Mouse (Mus musculus) G1E (cell line): ENCODE results near the gene Ndufs3. TPM values are rescaled to one million over a fixed set of nuclear protein-coding genes. Genes with fewer than 3 reads are reported as not detected.

ENCODE experiments used
- ATAC-seq: 2 replicates; pipeline ENCODE4 v1.8.0; 2016; ENCODE audit warnings: mild to moderate bottlenecking; ENCODE audit not compliant: insufficient number of reproducible peaks, poor library complexity, low FRiP score, severe bottlenecking; ENCODE audit errors: extremely low read depth
- DNase-seq: peaks from one replicate; pipeline ENCODE4 v3.0.0; 2012; ENCODE audit warnings: low spot score
- H3K27me3 ChIP-seq: 2 replicates; pipeline ENCODE4 v1.6.1; 2012; ENCODE audit warnings: mild to moderate bottlenecking, low read length, inconsistent platforms; ENCODE audit not compliant: insufficient read depth
- H3K36me3 ChIP-seq: replicated peaks from 2 replicates; pipeline ENCODE3; 2012; ENCODE audit warnings: mild to moderate bottlenecking, inconsistent platforms
- H3K4me1 ChIP-seq: 2 replicates; pipeline ENCODE4 v1.6.1; 2012; ENCODE audit warnings: low read depth, low read length, inconsistent platforms, mixed read lengths; ENCODE audit not compliant: insufficient read depth
- H3K4me3 ChIP-seq: 2 replicates; pipeline ENCODE4 v1.5.1; 2012; ENCODE audit warnings: low read depth, mild to moderate bottlenecking, inconsistent platforms, low read length, moderate library complexity, mixed read lengths
- H3K9me3 ChIP-seq: replicated peaks from 2 replicates; pipeline ENCODE4 v1.6.1; 2012; ENCODE audit warnings: inconsistent platforms
- CTCF ChIP-seq: IDR thresholded peaks from 2 replicates; pipeline ENCODE4 v1.5.1; 2012; ENCODE audit warnings: low read depth, low read length, inconsistent platforms, mixed read lengths
- GATA1 ChIP-seq: IDR thresholded peaks from 2 replicates; pipeline ENCODE4 v1.6.1; 2012; ENCODE audit warnings: borderline replicate concordance, low read length, inconsistent platforms, mixed read lengths
- GATA2 ChIP-seq: IDR thresholded peaks from 2 replicates; pipeline ENCODE4 v1.6.1; 2012; ENCODE audit warnings: low read depth, low read length, inconsistent platforms, borderline replicate concordance
- POLR2AphosphoS5 ChIP-seq: IDR thresholded peaks from 2 replicates; pipeline ENCODE4 v1.6.1; 2012; ENCODE audit warnings: low read depth, low read length, inconsistent platforms; ENCODE audit not compliant: insufficient replicate concordance
- TAL1 ChIP-seq: conservative IDR thresholded peaks from 2 replicates; pipeline ENCODE4 v1.6.1; 2012; ENCODE audit warnings: low read depth, low read length, inconsistent platforms, mixed read lengths
- polyA plus RNA-seq: library from polyadenylated mRNA; stranded (reverse); fragments of >175 nt; gene quantifications from 2 replicates; pipeline ENCODE4 v1.2.3, GENCODE M21; 2012
- total RNA-seq, 2 experiments: library from RNA; stranded (forward) in 1 of 2; stranded (reverse) in 1 of 2; fragments of 200-1000 nt in 1 of 2; fragments of >200 nt in 1 of 2; fragmentation: Nextera tagmentation in 1 of 2; gene quantifications; 2 replicates each; pipeline ENCODE4 v1.2.3; 2014 to 2017

Ndufs3 gene
- total and polyA plus RNA-seq, 3 experiments, result 86.8 to 131 (median 106) TPM

- DNase-seq (no peak), ATAC-seq (no peak)
- Histone ChIP-seq H3K4me3 (no peak overlapping the region), H3K36me3 (no peaks in the 10 kb centered on the region), H3K4me1 (peaks cover 21% of the 10 kb centered on the region), H3K9me3 (peaks cover 7% of the 10 kb centered on the region), H3K27me3 (peaks cover 12% of the 10 kb centered on the region)
- no peak for TF ChIP-seq TAL1
- no peak for TF ChIP-seq GATA1
- TF ChIP-seq CTCF, result no peak
- TF ChIP-seq GATA2, result no peak
- no peak for TF ChIP-seq POLR2AphosphoS5
Observed at GRCm38 (mm10) chr2:90879419-90879818, 25.2 kb downstream of the Ndufs3 start.

GRCm38 (mm10) chr2:90877584-90878259, 26.9 kb downstream of the Ndufs3 start:
- Histone ChIP-seq H3K36me3 (no peaks in the 10 kb centered on the region), H3K4me3 (no peak overlapping the region), H3K4me1 (peaks cover 21% of the 10 kb centered on the region), H3K27me3 (peaks cover 10% of the 10 kb centered on the region; the same call in 1 of the 2 replicates), H3K9me3 (no peaks in the 10 kb centered on the region)
- TF ChIP-seq POLR2AphosphoS5 (no peak), TAL1 (no peak), GATA2 (no peak), GATA1 (no peak), CTCF (no peak)
- DNase-seq (no peak), ATAC-seq (no peak)

- TF ChIP-seq CTCF (no peak), GATA2 (no peak), TAL1 (no peak), POLR2AphosphoS5 (no peak), GATA1 (no peak)
- no peak for DNase-seq
- H3K27me3 ChIP-seq, result 0 out of 2 replicates have a peak, but pooled peaks cover 5% of the 10 kb centered on the region
- H3K36me3 ChIP-seq, result no peaks in the 10 kb centered on the region
- H3K9me3 ChIP-seq, result no peaks in the 10 kb centered on the region
- ATAC-seq, result no peak
- no peak overlapping the region for H3K4me3 ChIP-seq
- H3K4me1 ChIP-seq, result peaks cover 32% of the 10 kb centered on the region
Observed at GRCm38 (mm10) chr2:90875239-90875638, 29.4 kb downstream of the Ndufs3 start.

- Histone ChIP-seq H3K4me3 (no peak overlapping the region), H3K27me3 (0 out of 2 replicates have a peak, but pooled peaks cover 2% of the 10 kb centered on the region), H3K36me3 (peaks cover 1% of the 10 kb centered on the region), H3K4me1 (peaks cover 33% of the 10 kb centered on the region), H3K9me3 (no peaks in the 10 kb centered on the region)
- DNase-seq (no peak), ATAC-seq (no peak)
- TF ChIP-seq TAL1, result no peak
- no peak for TF ChIP-seq GATA1
- no peak for TF ChIP-seq CTCF
- TF ChIP-seq POLR2AphosphoS5, result no peak
Observed at GRCm38 (mm10) chr2:90874025-90874424, 30.6 kb downstream of the Ndufs3 start.

- no peak overlapping the region; the same call in 1 of the 2 replicates for H3K4me3 ChIP-seq
- DNase-seq, result no peak
- peaks cover 57% of the 10 kb centered on the region for H3K4me1 ChIP-seq
- TF ChIP-seq CTCF (no peak), POLR2AphosphoS5 (no peak), GATA1 (no peak), GATA2 (no peak), TAL1 (no peak)
- no peaks in the 10 kb centered on the region for H3K9me3 ChIP-seq
- no peaks in the 10 kb centered on the region for H3K27me3 ChIP-seq
- ATAC-seq, result no peak
- H3K36me3 ChIP-seq, result peaks cover 25% of the 10 kb centered on the region
Observed at GRCm38 (mm10) chr2:90871180-90871961, 33.3 kb downstream of the Ndufs3 start.

GRCm38 (mm10) chr2:90870136-90870601, 34.5 kb downstream of the Ndufs3 start:
- H3K27me3 ChIP-seq, result no peaks in the 10 kb centered on the region
- H3K36me3 ChIP-seq, result peaks cover 35% of the 10 kb centered on the region
- H3K4me1 ChIP-seq, result peaks cover 56% of the 10 kb centered on the region
- H3K9me3 ChIP-seq, result no peaks in the 10 kb centered on the region
- no peak for TF ChIP-seq GATA2
- peak; percentile 52 for TF ChIP-seq TAL1
- no peak for TF ChIP-seq CTCF
- no peak for TF ChIP-seq GATA1
- no peak for TF ChIP-seq POLR2AphosphoS5
- peak overlapping the region; percentile 47; the same call in 1 of the 2 replicates for H3K4me3 ChIP-seq
- peak; percentile 56 for DNase-seq
- peak; percentile 92 for ATAC-seq
